Mouse (Mus musculus): ENCODE results near the gene Kcnn1. TPM values are rescaled to one million over a fixed set of nuclear protein-coding genes. Genes with fewer than 3 reads are reported as not detected.
"Not testable (repeated sequence)": the region's sequence is repeated elsewhere in the genome, so short reads cannot be mapped to it uniquely, and the experiment has no call there.

Kcnn1 gene
- polyA plus RNA-seq, 1 experiment = 11.9 TPM

DNA sequence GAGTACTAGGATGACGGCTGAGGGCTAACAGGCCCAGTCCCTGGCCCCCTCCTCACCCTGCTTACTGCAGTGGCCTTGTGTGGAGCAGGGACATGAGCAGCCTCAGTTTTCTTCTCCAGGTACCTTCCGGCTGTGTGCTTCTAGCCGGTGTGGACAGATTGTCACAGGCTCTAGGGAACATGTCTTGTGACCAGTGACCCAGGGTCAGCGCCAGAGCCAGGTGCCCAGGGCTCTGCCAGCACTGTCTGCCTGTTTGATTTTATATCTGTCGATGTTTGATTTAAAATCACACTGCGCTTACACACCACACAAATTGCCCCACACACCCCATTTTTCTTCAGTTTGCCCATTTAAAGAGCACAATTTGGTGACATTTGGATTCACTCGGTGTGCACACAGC is 39.3 kb downstream of the Kcnn1 start:
- H3K4me3 ChIP-seq = no peak overlapping the region
- H3K79me2 ChIP-seq (ENCODE audit: control insufficient read depth, insufficient read depth) = no peaks in the 10 kb centered on the region
- TF ChIP-seq POLR2AphosphoS2 (IDR thresholded peaks at IDR 0.05; ENCODE audit: insufficient read length, low read depth) (no peak), E2F4 (IDR thresholded peaks at IDR 0.05; ENCODE audit: insufficient read depth) (no peak), POLR2A (IDR thresholded peaks at IDR 0.05; ENCODE audit: insufficient read length, low read depth) (no peak), MAX (IDR thresholded peaks at IDR 0.05; ENCODE audit: low read depth) (no peak), USF1 (IDR thresholded peaks at IDR 0.05; ENCODE audit: low read depth) (no peak), REST (IDR thresholded peaks at IDR 0.05; ENCODE audit: insufficient read depth, insufficient read length) (no peak), CEBPB (IDR thresholded peaks at IDR 0.05; ENCODE audit: insufficient read depth, poor library complexity, severe bottlenecking) (no peak), MYOG (IDR thresholded peaks at IDR 0.05; ENCODE audit: control insufficient read depth in 1 of 3, insufficient read depth in 1 of 3, insufficient read length in 2 of 3, low read depth in 2 of 3) (no peak), TCF3 (IDR thresholded peaks at IDR 0.05; ENCODE audit: insufficient read length, low read depth) (no peak), MYOD1 (IDR thresholded peaks at IDR 0.05; ENCODE audit: control insufficient read depth in 1 of 3, insufficient read length in 2 of 3, low read depth in 2 of 3) (no peak), TCF12 (IDR thresholded peaks at IDR 0.05; ENCODE audit: insufficient read depth, poor library complexity, severe bottlenecking) (no peak), SRF (IDR thresholded peaks at IDR 0.05; ENCODE audit: control insufficient read depth, insufficient read length, low read depth) (no peak)
- no peak overlapping the region for H3ac ChIP-seq (ENCODE audit: control insufficient read depth, insufficient read length)
- H3K36me3 ChIP-seq (ENCODE audit: control insufficient read depth, insufficient read depth) = no peaks in the 10 kb centered on the region
- H3K27me3 ChIP-seq (ENCODE audit: control insufficient read depth, insufficient read depth, insufficient read length) = no peaks in the 10 kb centered on the region
- H3K4me2 ChIP-seq (ENCODE audit: low read depth) = no peak overlapping the region

DNA sequence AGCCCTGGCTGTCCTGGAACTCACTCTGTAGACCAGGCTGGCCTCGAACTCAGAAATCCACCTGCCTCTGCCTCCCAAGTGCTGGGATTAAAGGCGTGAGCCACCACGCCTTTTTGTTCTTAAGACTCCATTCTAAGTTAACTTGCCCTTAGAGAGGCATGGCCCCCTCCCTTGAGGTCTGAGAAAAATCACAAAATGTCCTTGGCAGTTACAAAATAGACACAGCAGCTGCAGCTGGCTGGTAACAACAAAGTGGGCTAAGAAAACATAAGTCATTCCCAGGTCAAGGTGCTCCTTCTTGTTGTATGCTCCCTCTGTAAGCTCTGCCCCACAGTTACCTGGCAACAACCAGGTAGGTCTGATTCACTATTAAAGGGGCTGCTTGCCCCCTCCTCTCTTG is 40.5 kb downstream of the Kcnn1 start:
- not testable (repeated sequence) for H3K79me2 ChIP-seq (ENCODE audit: control insufficient read depth, insufficient read depth); H3K27me3 ChIP-seq (ENCODE audit: control insufficient read depth, insufficient read depth, insufficient read length); H3ac ChIP-seq (ENCODE audit: control insufficient read depth, insufficient read length); H3K4me2 ChIP-seq (ENCODE audit: low read depth); H3K36me3 ChIP-seq (ENCODE audit: control insufficient read depth, insufficient read depth); H3K4me3 ChIP-seq

GRCm38 (mm10) chr8:70821992-70822391 is 41.1 kb downstream of the Kcnn1 start:
- no peaks in the 10 kb centered on the region for H3K27me3 ChIP-seq (ENCODE audit: control insufficient read depth, insufficient read depth, insufficient read length)
- H3K36me3 ChIP-seq (ENCODE audit: control insufficient read depth, insufficient read depth) = peaks cover 3% of the 10 kb centered on the region
- H3K79me2 ChIP-seq (ENCODE audit: control insufficient read depth, insufficient read depth) = no peaks in the 10 kb centered on the region
- no peak overlapping the region for H3K4me2 ChIP-seq (ENCODE audit: low read depth)
- TF ChIP-seq POLR2AphosphoS2 (IDR thresholded peaks at IDR 0.05; ENCODE audit: insufficient read length, low read depth) (no peak), USF1 (IDR thresholded peaks at IDR 0.05; ENCODE audit: low read depth) (no peak), CEBPB (IDR thresholded peaks at IDR 0.05; ENCODE audit: insufficient read depth, poor library complexity, severe bottlenecking) (no peak), E2F4 (IDR thresholded peaks at IDR 0.05; ENCODE audit: insufficient read depth) (no peak), SRF (IDR thresholded peaks at IDR 0.05; ENCODE audit: control insufficient read depth, insufficient read length, low read depth) (no peak), TCF3 (IDR thresholded peaks at IDR 0.05; ENCODE audit: insufficient read length, low read depth) (no peak), MAX (IDR thresholded peaks at IDR 0.05; ENCODE audit: low read depth) (no peak), POLR2A (IDR thresholded peaks at IDR 0.05; ENCODE audit: insufficient read length, low read depth) (no peak), REST (IDR thresholded peaks at IDR 0.05; ENCODE audit: insufficient read depth, insufficient read length) (no peak), TCF12 (IDR thresholded peaks at IDR 0.05; ENCODE audit: insufficient read depth, poor library complexity, severe bottlenecking) (no peak), MYOG (IDR thresholded peaks at IDR 0.05; ENCODE audit: control insufficient read depth in 1 of 3, insufficient read depth in 1 of 3, insufficient read length in 2 of 3, low read depth in 2 of 3) (no peak), MYOD1 (IDR thresholded peaks at IDR 0.05; ENCODE audit: control insufficient read depth in 1 of 3, insufficient read length in 2 of 3, low read depth in 2 of 3) (no peak)
- no peak overlapping the region for H3ac ChIP-seq (ENCODE audit: control insufficient read depth, insufficient read length)
- no peak overlapping the region for H3K4me3 ChIP-seq

DNA sequence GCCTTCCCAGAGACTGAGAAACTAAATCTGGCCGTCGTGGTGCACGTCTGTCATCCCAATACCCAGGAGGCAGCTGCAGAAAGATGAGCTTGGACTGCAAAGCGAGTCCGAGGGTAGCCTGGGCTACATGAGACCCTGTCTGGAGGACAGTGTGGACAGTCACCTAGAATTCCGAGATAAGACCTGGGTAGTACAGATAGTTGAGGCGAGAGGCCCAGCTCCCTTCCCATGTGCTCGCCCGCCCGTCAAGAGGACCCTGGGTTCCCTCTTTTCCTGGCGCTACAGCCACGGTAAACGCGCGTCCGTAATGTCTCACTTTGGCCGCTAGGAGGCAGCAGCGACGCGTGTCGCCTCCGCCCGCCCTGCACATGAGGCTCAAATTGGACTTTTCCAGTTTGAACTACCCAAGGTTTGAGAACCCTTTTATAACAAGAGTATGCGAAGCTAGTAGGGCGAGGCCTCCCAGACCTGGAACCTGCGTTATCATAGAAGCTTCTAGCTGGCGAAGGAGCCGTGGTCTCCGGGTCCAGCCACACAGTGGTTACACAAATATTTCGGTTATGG is 41.6 kb downstream of the Kcnn1 start:
- TF ChIP-seq POLR2A (IDR thresholded peaks at IDR 0.05; ENCODE audit: insufficient read length, low read depth) = peak; percentile 20
- TF ChIP-seq CEBPB (IDR thresholded peaks at IDR 0.05; ENCODE audit: insufficient read depth, poor library complexity, severe bottlenecking) = no peak
- TF ChIP-seq POLR2AphosphoS2 (IDR thresholded peaks at IDR 0.05; ENCODE audit: insufficient read length, low read depth) = peak; percentile 11
- TF ChIP-seq SRF (IDR thresholded peaks at IDR 0.05; ENCODE audit: control insufficient read depth, insufficient read length, low read depth) = no peak
- TF ChIP-seq REST (IDR thresholded peaks at IDR 0.05; ENCODE audit: insufficient read depth, insufficient read length) = no peak
- TF ChIP-seq TCF3 (IDR thresholded peaks at IDR 0.05; ENCODE audit: insufficient read length, low read depth) = no peak
- TF ChIP-seq E2F4 (IDR thresholded peaks at IDR 0.05; ENCODE audit: insufficient read depth) = no peak
- no peak for TF ChIP-seq MYOD1 (IDR thresholded peaks at IDR 0.05; ENCODE audit: control insufficient read depth in 1 of 3, insufficient read length in 2 of 3, low read depth in 2 of 3)
- no peak for TF ChIP-seq MYOG (IDR thresholded peaks at IDR 0.05; ENCODE audit: control insufficient read depth in 1 of 3, insufficient read depth in 1 of 3, insufficient read length in 2 of 3, low read depth in 2 of 3)
- no peak for TF ChIP-seq MAX (IDR thresholded peaks at IDR 0.05; ENCODE audit: low read depth)
- TF ChIP-seq USF1 (IDR thresholded peaks at IDR 0.05; ENCODE audit: low read depth) = no peak
- no peak for TF ChIP-seq TCF12 (IDR thresholded peaks at IDR 0.05; ENCODE audit: insufficient read depth, poor library complexity, severe bottlenecking)
- no peak overlapping the region for H3K4me3 ChIP-seq
- no peaks in the 10 kb centered on the region for H3K27me3 ChIP-seq (ENCODE audit: control insufficient read depth, insufficient read depth, insufficient read length)
- H3ac ChIP-seq (ENCODE audit: control insufficient read depth, insufficient read length) = no peak overlapping the region
- peaks cover 3% of the 10 kb centered on the region for H3K36me3 ChIP-seq (ENCODE audit: control insufficient read depth, insufficient read depth)
- H3K4me2 ChIP-seq (ENCODE audit: low read depth) = no peak overlapping the region
- no peaks in the 10 kb centered on the region for H3K79me2 ChIP-seq (ENCODE audit: control insufficient read depth, insufficient read depth)
